Mouse (Mus musculus) limb, embryonic 10.5 days (tissue): ENCODE measurements around the gene Plcl1. TPM values are rescaled to one million over a fixed set of nuclear protein-coding genes. Genes with fewer than 3 reads are reported as not detected.
"Not testable (repeated sequence)": the region's sequence is repeated elsewhere in the genome, so short reads cannot be mapped to it uniquely, and the experiment has no call there.

ENCODE experiments used
- DNase-seq: peaks from one replicate; pipeline ENCODE4 v3.0.0-alpha.2; 2017; ENCODE audit warnings: low spot score
- H3K27ac ChIP-seq: fragments of 300-500 bp; sonication (generic); 2 replicates; pipeline ENCODE4 v1.5.1; 2016; ENCODE audit warnings: mild to moderate bottlenecking
- H3K27me3 ChIP-seq: fragments of 300-500 bp; sonication (generic); 2 replicates; pipeline ENCODE4 v1.6.1; 2016; ENCODE audit warnings: low read depth, mild to moderate bottlenecking; ENCODE audit not compliant: poor library complexity, severe bottlenecking
- H3K36me3 ChIP-seq: fragments of 300-500 bp; sonication (generic); 2 replicates; pipeline ENCODE4 v1.6.1; 2016; ENCODE audit warnings: mild to moderate bottlenecking, moderate library complexity
- H3K4me1 ChIP-seq: fragments of 300-500 bp; sonication (generic); 2 replicates; pipeline ENCODE4 v1.6.1; 2016
- H3K4me3 ChIP-seq: fragments of 300-500 bp; sonication (generic); 2 replicates; pipeline ENCODE4 v1.5.1; 2016; ENCODE audit warnings: mild to moderate bottlenecking, moderate library complexity
- H3K9me3 ChIP-seq: fragments of 300-500 bp; sonication (generic); replicated peaks from 2 replicates; pipeline ENCODE4 v1.6.1; 2016; ENCODE audit warnings: mild to moderate bottlenecking
- WGBS: fragments of 180-500 bp; shearing (Covaris S2); methylation state at CpG from one replicate; pipeline ENCODE4 v1.1.7; 2016; 5-methylcytosine and 5-hydroxymethylcytosine counted together
- polyA plus RNA-seq: library from polyadenylated mRNA; unstranded; fragments of >200 nt; fragmentation: Nextera tagmentation; extraction: Ambion mirVana; gene quantifications from 2 replicates; pipeline ENCODE4 v1.2.1, GENCODE M21; 2016

The Plcl1 gene
- polyA plus RNA-seq, 1 experiment from 2014 or later: 0.54 TPM

DNA sequence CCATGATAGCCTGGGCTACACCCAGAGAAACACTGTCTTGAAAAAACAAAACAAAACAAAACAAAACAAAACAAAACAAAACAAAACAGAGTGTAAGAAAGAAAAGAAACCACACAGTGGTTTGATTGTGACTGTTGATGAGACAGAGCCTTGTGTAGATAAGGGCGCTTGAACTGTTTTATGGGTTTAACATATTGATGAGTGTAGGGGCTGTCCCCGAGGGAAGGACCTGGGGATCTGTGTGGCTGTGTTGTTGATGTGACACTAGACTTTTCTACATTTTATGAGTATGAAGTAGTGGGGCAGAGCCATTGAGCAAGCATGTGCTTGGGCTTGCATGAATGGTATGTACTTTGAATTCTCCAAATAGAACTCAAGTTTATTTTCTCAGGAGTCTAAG, 41.2 kb downstream of the Plcl1 start:
- no peaks in the 10 kb centered on the region for H3K36me3 ChIP-seq
- no peaks in the 10 kb centered on the region for H3K9me3 ChIP-seq
- H3K27me3 ChIP-seq: no peaks in the 10 kb centered on the region
- H3K27ac ChIP-seq: no peak overlapping the region
- H3K4me1 ChIP-seq: no peaks in the 10 kb centered on the region; the same call in 1 of the 2 replicates
- WGBS: 83% methylated on average over 2 of the region's 2 CpGs
- DNase-seq: no peak
- H3K4me3 ChIP-seq: no peak overlapping the region

GRCm38 (mm10) chr1:55447661-55448060, 41.9 kb downstream of the Plcl1 start:
- Histone ChIP-seq H3K9me3 (no peaks in the 10 kb centered on the region), H3K4me3 (no peak overlapping the region), H3K4me1 (no peaks in the 10 kb centered on the region; the same call in 1 of the 2 replicates), H3K27me3 (no peaks in the 10 kb centered on the region), H3K36me3 (no peaks in the 10 kb centered on the region), H3K27ac (no peak overlapping the region)
- no peak for DNase-seq
- WGBS: 89% methylated on average over 2 of the region's 2 CpGs

DNA sequence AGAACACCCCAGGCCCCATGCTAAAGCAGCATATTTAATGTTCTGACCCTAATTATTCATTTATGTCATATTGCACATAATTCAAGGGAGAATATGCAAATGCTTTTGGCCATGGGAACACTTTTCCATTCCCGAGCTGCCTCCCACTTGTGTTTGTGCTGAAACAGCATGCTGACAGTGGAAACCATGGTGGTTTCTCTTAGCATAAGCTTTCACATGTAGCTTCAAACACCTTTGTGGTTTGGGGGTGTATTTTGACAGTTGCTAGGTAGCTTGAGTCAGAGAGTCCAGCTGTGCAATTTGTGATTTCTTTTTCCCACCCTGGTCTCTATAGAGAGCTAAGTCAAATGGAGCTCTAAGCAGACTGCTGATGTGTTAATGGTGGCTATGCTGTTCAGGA, 42.4 kb downstream of the Plcl1 start:
- H3K4me1 ChIP-seq: no peaks in the 10 kb centered on the region; the same call in 1 of the 2 replicates
- H3K36me3 ChIP-seq: no peaks in the 10 kb centered on the region
- no peak for DNase-seq
- WGBS: 93% methylated on average over 1 of the region's 1 CpGs
- no peaks in the 10 kb centered on the region for H3K27me3 ChIP-seq
- no peaks in the 10 kb centered on the region for H3K9me3 ChIP-seq
- H3K27ac ChIP-seq: no peak overlapping the region
- H3K4me3 ChIP-seq: no peak overlapping the region

DNA sequence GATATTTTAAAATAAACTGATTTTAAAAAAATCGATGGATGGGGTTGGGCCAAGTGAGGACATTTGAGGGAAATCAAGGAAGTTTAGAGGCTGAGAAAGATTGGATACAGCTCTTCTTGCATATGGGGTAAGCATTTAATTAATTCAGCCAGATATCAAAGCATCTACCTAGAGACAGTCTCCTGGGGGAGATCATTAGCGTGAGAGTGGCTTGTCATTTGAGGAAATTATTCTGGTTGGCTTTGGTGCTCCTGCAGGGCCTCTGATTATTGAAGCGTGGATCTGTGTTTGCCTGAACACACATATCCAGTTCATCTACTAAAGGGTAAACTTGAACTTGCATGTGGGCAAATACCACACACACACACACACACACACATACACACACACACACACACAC, 44.1 kb downstream of the Plcl1 start:
- 90% methylated on average over 3 of the region's 3 CpGs for WGBS
- H3K27me3 ChIP-seq: no peaks in the 10 kb centered on the region

GRCm38 (mm10) chr1:55454119-55454518, 48.4 kb downstream of the Plcl1 start:
- WGBS: 81% methylated on average over 5 of the region's 5 CpGs
- Histone ChIP-seq H3K27me3 (no peaks in the 10 kb centered on the region), H3K4me1 (no peaks in the 10 kb centered on the region), H3K9me3 (no peaks in the 10 kb centered on the region), H3K4me3 (no peak overlapping the region), H3K36me3 (no peaks in the 10 kb centered on the region), H3K27ac (no peak overlapping the region)
- DNase-seq: no peak

More for the DNA sequence above, 44.1 kb downstream of the Plcl1 start:
- H3K36me3 ChIP-seq: no peaks in the 10 kb centered on the region
- no peak overlapping the region for H3K4me3 ChIP-seq
- no peak for DNase-seq
- H3K9me3 ChIP-seq: no peaks in the 10 kb centered on the region
- H3K27ac ChIP-seq: no peak overlapping the region
- H3K4me1 ChIP-seq: no peaks in the 10 kb centered on the region; the same call in 1 of the 2 replicates

DNA sequence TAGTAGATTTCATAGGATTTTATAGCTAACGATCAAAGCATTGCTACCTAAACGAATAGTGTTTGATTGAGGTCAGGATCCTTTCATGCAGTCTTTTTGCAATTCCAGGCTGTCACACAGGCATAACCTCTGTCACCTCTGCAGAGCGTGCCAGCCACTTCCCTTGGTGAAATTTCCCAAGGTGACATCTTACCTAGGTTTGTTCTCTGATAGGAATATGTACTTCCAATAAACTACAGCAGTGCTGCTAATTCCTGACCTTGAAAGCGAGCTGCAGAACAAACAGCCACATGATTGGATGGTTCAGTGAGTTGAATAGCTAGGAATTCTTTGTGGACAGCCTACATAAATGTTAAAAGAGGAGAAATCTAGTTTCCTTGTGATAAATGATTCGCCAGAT, 56.6 kb downstream of the Plcl1 start:
- DNase-seq: no peak
- 86% methylated on average over 5 of the region's 5 CpGs for WGBS

DNA sequence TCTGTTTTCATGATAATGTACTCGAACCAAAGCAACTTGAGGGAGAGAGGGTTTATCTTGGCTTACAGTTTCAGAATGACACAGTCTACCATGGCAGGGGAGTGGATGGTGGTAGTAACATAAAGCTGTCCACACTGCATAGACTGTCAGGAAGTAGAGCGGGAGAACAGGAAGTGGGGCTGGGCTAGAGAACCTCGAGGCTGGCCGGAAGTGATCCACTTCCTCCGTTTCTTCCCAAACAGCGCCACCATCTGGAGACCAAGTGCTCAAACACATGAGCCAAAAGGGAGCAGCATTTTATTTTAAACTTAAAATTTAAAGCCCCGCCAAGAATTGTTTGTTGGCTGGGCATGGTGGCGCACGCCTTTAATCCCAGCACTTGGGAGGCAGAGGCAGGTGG, 68.0 kb downstream of the Plcl1 start:
- WGBS: 87% methylated on average over 9 of the region's 9 CpGs
- no peak for DNase-seq
- no peaks in the 10 kb centered on the region for H3K27me3 ChIP-seq
- no peak overlapping the region for H3K4me3 ChIP-seq
- no peak overlapping the region for H3K27ac ChIP-seq
- H3K9me3 ChIP-seq: no peaks in the 10 kb centered on the region
- no peaks in the 10 kb centered on the region for H3K36me3 ChIP-seq
- H3K4me1 ChIP-seq: no peaks in the 10 kb centered on the region

More for the DNA sequence above, 56.6 kb downstream of the Plcl1 start:
- no peaks in the 10 kb centered on the region for H3K9me3 ChIP-seq
- no peak overlapping the region for H3K4me3 ChIP-seq
- no peaks in the 10 kb centered on the region for H3K36me3 ChIP-seq
- no peaks in the 10 kb centered on the region for H3K27me3 ChIP-seq
- no peak overlapping the region for H3K27ac ChIP-seq
- no peaks in the 10 kb centered on the region for H3K4me1 ChIP-seq

DNA sequence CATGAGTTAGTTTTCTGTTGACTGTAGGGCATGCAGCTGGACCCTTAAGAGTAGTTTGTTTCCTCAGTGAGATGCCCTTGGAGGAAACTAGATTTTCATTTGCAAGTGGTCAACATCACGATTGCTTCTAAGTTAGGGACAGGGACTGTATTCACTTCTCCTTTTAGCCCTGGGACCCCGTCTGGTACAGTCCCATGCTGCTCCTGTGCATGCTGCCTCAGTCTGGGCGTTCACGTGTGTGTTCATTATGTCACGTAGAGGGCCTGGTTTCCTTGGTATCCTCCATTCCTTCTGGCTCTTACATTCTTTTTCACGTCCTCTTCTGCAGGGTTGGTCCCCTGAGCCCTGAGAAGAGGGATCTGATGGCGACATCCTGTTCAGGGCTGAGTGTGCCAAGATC, 69.3 kb downstream of the Plcl1 start:
- Histone ChIP-seq H3K9me3 (no peaks in the 10 kb centered on the region), H3K27me3 (no peaks in the 10 kb centered on the region), H3K4me3 (no peak overlapping the region), H3K36me3 (no peaks in the 10 kb centered on the region), H3K4me1 (no peaks in the 10 kb centered on the region), H3K27ac (no peak overlapping the region)
- WGBS: 90% methylated on average over 7 of the region's 7 CpGs
- DNase-seq: no peak

DNA sequence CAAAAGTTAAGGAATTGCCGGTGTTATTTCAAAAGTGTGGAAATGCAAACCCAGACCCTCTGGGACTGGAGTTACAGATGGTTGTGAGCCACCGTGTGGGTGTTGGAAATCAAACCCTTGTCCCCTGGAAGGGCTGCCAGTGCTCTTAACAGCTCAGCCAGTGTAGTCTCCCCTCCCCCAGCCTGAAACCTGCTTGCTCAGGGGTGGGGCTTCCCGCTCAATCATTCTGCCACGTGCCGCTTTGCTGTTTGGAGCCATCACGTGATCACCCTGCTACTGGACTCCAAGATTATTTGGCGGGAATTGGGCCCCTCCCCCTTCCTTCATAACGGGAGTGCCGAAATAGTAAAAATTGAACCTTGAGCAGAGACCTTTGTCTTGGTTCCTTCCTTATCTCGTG, 81.7 kb downstream of the Plcl1 start:
- H3K4me3 ChIP-seq, H3K9me3 ChIP-seq, H3K27ac ChIP-seq, H3K27me3 ChIP-seq, H3K36me3 ChIP-seq, DNase-seq, H3K4me1 ChIP-seq: not testable (repeated sequence)
- WGBS: 83% methylated on average over 10 of the region's 10 CpGs

DNA sequence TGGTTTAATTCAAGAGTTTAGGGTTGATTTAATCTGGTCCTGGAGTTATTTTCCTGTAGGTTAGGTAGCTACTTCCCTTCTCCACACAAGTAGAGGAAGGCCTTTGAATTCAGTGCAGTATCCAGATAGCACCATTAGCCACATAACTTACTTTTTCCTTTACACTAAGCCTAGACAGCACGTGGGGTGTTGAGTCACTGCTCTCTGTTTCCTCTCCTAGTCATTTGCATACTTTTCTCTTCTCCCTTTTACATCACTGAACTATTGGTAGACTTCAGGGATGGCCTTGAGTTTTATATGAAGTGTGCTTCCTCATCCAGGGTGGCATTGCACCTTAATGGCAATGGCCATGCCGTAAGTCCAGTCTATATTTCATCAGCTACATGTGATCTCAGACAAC, 82.5 kb downstream of the Plcl1 start:
- no peaks in the 10 kb centered on the region for H3K36me3 ChIP-seq
- H3K27ac ChIP-seq: no peak overlapping the region
- WGBS: 84% methylated on average over 2 of the region's 2 CpGs
- H3K9me3 ChIP-seq: no peaks in the 10 kb centered on the region
- DNase-seq: no peak
- H3K4me3 ChIP-seq: no peak overlapping the region
- H3K27me3 ChIP-seq: no peaks in the 10 kb centered on the region
- H3K4me1 ChIP-seq: no peaks in the 10 kb centered on the region

GRCm38 (mm10) chr1:55489355-55489754, 83.6 kb downstream of the Plcl1 start:
- no peaks in the 10 kb centered on the region for H3K27me3 ChIP-seq
- no peak overlapping the region for H3K4me3 ChIP-seq
- no peak for DNase-seq
- no peaks in the 10 kb centered on the region for H3K36me3 ChIP-seq
- 68% methylated on average over 6 of the region's 6 CpGs for WGBS
- H3K27ac ChIP-seq: no peak overlapping the region
- H3K4me1 ChIP-seq: no peaks in the 10 kb centered on the region
- no peaks in the 10 kb centered on the region for H3K9me3 ChIP-seq

GRCm38 (mm10) chr1:55499872-55500271, 94.2 kb downstream of the Plcl1 start:
- WGBS: 73% methylated on average over 1 of the region's 1 CpGs
- no peak overlapping the region for H3K4me3 ChIP-seq
- no peaks in the 10 kb centered on the region for H3K27me3 ChIP-seq
- no peaks in the 10 kb centered on the region for H3K36me3 ChIP-seq
- H3K4me1 ChIP-seq: peaks cover 4% of the 10 kb centered on the region; the same call in 1 of the 2 replicates
- no peak for DNase-seq
- no peaks in the 10 kb centered on the region for H3K9me3 ChIP-seq
- no peak overlapping the region for H3K27ac ChIP-seq

GRCm38 (mm10) chr1:55500981-55501682, 95.4 kb downstream of the Plcl1 start:
- no peak overlapping the region for H3K4me3 ChIP-seq
- H3K36me3 ChIP-seq: no peaks in the 10 kb centered on the region
- H3K27ac ChIP-seq: no peak overlapping the region
- WGBS: 84% methylated on average over 2 of the region's 2 CpGs
- no peak for DNase-seq
- no peaks in the 10 kb centered on the region for H3K27me3 ChIP-seq
- no peaks in the 10 kb centered on the region for H3K9me3 ChIP-seq
- H3K4me1 ChIP-seq: peaks cover 4% of the 10 kb centered on the region; the same call in 1 of the 2 replicates

- DNase-seq: no peak
- Histone ChIP-seq H3K9me3 (no peaks in the 10 kb centered on the region), H3K27ac (no peak overlapping the region), H3K4me3 (no peak overlapping the region), H3K36me3 (no peaks in the 10 kb centered on the region), H3K27me3 (no peaks in the 10 kb centered on the region), H3K4me1 (peaks cover 3% of the 10 kb centered on the region; the same call in 1 of the 2 replicates)
- 87% methylated on average over 4 of the region's 4 CpGs for WGBS
Observed at GRCm38 (mm10) chr1:55505811-55506210, 100.1 kb downstream of the Plcl1 start.
